Mouse (Mus musculus): Measurements from ENCODE around the gene Ndufs2.

The Ndufs2 gene

GRCm38 (mm10) chr1:171279012-171279705 lies 28.0 kb upstream of the Ndufs2 start:
- no peak for DNase-seq (ENCODE audit: low spot score)

- DNase-seq (ENCODE audit: low spot score): no peak
Observed at GRCm38 (mm10) chr1:171278436-171278835, 27.2 kb upstream of the Ndufs2 start.

GRCm38 (mm10) chr1:171277736-171278135 lies 26.5 kb upstream of the Ndufs2 start:
- DNase-seq (ENCODE audit: low spot score): no peak

DNA sequence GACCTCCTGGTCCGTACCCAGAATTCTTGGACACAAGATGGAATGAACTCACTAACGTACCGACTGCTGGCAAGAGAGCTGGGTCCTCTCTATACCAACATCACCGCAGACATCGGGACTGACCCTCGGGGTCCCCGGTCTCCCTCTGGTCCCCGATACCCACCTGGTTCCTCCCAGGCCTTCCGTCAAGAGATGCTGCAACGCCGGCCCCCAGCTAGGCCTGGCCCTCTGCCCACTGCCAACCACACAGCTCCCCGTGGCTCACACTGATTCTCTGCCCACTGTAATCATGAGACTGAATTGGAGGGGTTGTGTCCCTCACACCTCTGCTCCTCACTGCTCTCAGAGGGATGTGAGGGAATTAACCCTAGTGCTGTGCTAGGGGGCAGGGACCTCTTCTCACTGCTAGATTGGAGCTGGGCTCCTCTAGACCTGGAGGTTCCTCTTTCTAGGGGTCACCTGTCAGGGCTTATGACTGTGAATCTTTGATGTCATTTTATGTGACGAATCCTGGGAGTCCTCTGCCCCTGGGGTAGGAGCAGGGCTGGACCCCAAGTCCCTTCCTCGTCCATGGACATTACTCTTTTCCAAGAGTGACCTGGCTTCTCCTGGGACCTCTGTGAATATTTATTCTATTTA lies 25.0 kb upstream of the Ndufs2 start:
- no peak for DNase-seq (ENCODE audit: low spot score)

GRCm38 (mm10) chr1:171275144-171275734 lies 24.1 kb upstream of the Ndufs2 start:
- no peak for DNase-seq (ENCODE audit: low spot score)

DNA sequence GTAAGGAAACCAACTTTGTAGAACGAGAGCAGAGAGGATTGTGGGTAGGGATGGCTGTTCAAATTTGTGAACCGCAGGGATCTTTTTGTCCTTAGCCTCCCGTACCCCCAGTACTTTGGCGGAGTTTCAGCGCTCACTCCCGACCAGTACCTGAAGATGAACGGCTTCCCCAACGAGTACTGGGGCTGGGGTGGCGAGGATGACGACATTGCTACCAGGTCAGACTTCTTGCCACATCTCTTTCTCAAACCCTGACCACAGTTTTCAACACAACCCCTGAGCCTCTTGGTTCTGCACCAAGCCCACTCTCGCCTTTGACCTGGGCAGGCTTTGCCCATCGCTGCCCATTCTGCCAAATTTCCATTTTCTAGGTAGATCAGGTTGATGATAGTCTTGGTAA lies 23.0 kb upstream of the Ndufs2 start:
- DNase-seq (ENCODE audit: low spot score): no peak

DNA sequence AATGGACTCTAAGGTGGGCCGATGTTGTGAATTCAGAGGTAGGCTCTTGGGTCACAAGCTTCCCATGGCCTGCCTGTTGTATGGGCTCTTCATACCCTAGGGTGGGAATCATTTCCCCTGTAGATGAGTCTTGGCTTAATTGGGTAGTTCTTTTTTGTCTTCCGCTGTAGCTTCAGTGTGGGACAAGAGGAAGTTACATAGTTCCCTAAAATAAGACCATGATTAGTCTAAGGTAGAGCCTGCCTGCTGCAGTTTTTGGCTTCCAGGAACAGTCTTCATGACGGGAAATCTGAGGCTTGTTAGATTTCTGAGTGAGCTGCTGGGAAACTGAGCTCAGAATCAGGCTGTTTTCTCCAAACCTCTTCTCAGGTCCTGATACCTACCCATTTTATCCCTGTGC lies 20.9 kb upstream of the Ndufs2 start:
- DNase-seq (ENCODE audit: low spot score): no peak

- no peak for DNase-seq (ENCODE audit: low spot score)
Observed at GRCm38 (mm10) chr1:171271622-171272021, 20.4 kb upstream of the Ndufs2 start.

- DNase-seq (ENCODE audit: low spot score): no peak
Observed at GRCm38 (mm10) chr1:171271196-171271595, 20.0 kb upstream of the Ndufs2 start.

GRCm38 (mm10) chr1:171270573-171270900 lies 19.3 kb upstream of the Ndufs2 start:
- peak; percentile 45 for DNase-seq (ENCODE audit: low spot score)

GRCm38 (mm10) chr1:171269848-171270572 lies 18.8 kb upstream of the Ndufs2 start, which contains the start of gene B4galt3:
TSS of gene B4galt3 (plus strand) at chr1:171270328.
- peak; percentile 99 for DNase-seq (ENCODE audit: low spot score)

GRCm38 (mm10) chr1:171268341-171268740 lies 17.2 kb upstream of the Ndufs2 start:
- DNase-seq (ENCODE audit: low spot score): no peak

GRCm38 (mm10) chr1:171265971-171266744 lies 15.0 kb upstream of the Ndufs2 start:
- DNase-seq (ENCODE audit: low spot score): no peak

- no peak for DNase-seq (ENCODE audit: low spot score)
Observed at GRCm38 (mm10) chr1:171263666-171264461, 12.7 kb upstream of the Ndufs2 start.

DNA sequence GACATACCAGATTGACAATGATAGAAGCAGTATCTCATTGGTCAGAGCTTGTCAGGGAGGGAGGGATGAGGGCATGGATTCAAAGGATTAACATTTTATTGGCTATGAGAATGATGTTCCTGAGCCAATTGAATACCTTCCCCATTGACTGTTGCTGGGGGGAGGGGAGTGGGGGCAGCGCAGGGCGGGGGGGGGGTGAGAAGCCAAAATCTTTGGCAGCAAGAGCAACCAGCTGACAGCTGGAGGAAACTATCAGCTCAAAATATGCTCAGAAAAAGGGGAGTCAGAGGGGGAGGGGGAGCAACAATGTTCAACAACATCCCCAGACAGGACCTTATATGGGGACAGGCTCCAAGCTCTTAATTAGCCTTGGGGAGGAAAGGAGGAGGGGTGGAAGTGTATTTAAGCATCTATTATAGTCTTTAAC lies 12.0 kb upstream of the Ndufs2 start:
- DNase-seq (ENCODE audit: low spot score): no peak

- no peak for DNase-seq (ENCODE audit: low spot score)
Observed at GRCm38 (mm10) chr1:171262594-171263130, 11.5 kb upstream of the Ndufs2 start.

GRCm38 (mm10) chr1:171260316-171260715 lies 9.1 kb upstream of the Ndufs2 start:
- DNase-seq (ENCODE audit: low spot score): no peak

- DNase-seq (ENCODE audit: low spot score): no peak
Observed at GRCm38 (mm10) chr1:171258921-171259320, 7.7 kb upstream of the Ndufs2 start.

DNA sequence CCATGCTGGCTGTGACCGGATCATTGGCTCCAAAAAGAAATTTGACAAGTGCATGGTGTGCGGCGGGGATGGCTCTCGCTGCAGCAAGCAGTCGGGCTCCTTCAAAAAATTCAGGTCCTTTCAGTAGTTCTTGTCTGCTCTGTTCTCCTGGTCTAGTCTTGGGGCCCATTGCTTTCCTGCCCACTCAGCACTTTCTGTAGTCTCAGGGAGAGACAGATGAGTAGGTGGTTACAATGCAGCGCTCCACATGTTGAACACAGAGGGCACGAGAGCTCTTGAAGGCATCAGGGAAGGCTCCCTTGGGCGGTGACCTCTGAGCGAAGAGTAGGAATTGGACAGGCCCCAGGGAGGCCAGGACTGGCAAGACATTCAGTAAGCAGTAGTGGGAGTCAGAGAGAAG lies 6.6 kb upstream of the Ndufs2 start:
- no peak for DNase-seq (ENCODE audit: low spot score)

DNA sequence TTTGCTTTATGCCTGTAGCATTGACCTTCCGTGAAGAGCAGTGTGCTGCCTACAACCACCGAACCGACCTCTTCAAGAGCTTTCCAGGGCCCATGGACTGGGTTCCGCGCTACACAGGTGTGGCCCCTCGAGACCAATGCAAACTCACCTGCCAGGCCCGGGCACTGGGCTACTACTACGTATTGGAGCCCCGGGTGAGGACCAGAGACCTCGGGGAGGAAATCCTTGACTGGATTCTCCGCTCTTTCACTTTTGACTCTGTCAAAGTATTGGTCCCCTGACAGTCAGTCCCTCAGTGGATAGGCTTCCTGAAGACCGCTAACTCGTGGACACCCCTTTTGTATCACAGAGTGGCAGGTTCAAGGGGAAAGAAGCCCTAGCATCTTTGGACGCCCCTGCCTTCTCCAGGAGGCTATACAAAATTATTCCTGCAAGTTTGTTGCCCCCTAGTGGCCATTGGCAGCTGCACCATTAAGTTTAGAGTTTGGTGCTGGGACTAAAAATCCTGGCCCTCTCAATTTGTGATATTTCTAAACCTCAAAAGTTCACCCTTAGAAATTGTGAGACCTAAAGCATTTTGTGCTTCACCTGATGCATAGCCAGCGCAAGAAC lies 5.9 kb upstream of the Ndufs2 start:
- peak; percentile 48 for DNase-seq (ENCODE audit: low spot score)

All from urinary bladder, postnatal 25 days (tissue).